Comparison of ENCODE assay signal across 20 mouse cellular contexts in genomic region chr14:121903381-121903876, GRCm38 (mm10). TPM values are rescaled to one million over a fixed set of nuclear protein-coding genes. Genes with fewer than 3 reads are reported as not detected.
DNase-seq lines count a peak whose midpoint lies in the region; ATAC-seq and TF ChIP-seq lines count a peak whose summit lies in the region.
"Had no signal": no experiment of that assay in that cellular context is flagged by ENCODE, and none has a peak within 500 bp of the region (broad histone marks: within the 10 kb centered on the region; RNA-seq: fewer than 3 reads in every experiment).

No protein-coding gene starts in this region.

- TF ChIP-seq CTCF in bone marrow, adult 2 months (IDR thresholded peaks at IDR 0.05; ENCODE audit: control insufficient read depth, insufficient read depth, low read length): no peak
- TF ChIP-seq CTCF in forebrain, postnatal 0 days (IDR thresholded peaks at IDR 0.05; ENCODE audit: low read depth): no peak

- H3K9ac ChIP-seq in forebrain, postnatal 0 days: no peak overlapping the region
- H3K9ac ChIP-seq: forebrain, embryonic 12.5 days; hindbrain, embryonic 12.5 days; limb, embryonic 15.5 days; midbrain, embryonic 12.5 days had no signal

- TF ChIP-seq POLR2A in bone marrow, adult 2 months (IDR thresholded peaks at IDR 0.05; ENCODE audit: borderline replicate concordance, control insufficient read depth, low read depth, low read length): no peak

- H3K4me1 ChIP-seq in megakaryocyte, embryonic 14.5 days: peaks cover 69% of the 10 kb centered on the region
- peaks cover 16% of the 10 kb centered on the region for H3K4me1 ChIP-seq in bone marrow, adult 2 months (ENCODE audit: control insufficient read depth, insufficient read depth, low read length)
- H3K4me1 ChIP-seq in forebrain, postnatal 0 days (ENCODE audit: insufficient read depth): no peaks in the 10 kb centered on the region
- H3K4me1 ChIP-seq: forebrain, embryonic 12.5 days; hindbrain, embryonic 12.5 days; midbrain, embryonic 12.5 days had no signal

- H3K79me2 ChIP-seq in macrophage (ENCODE audit: inconsistent target): peaks cover 63% of the 10 kb centered on the region; the same call in 1 of the 2 replicates

- peak overlapping the region; percentile 38 for H3K4me3 ChIP-seq in megakaryocyte, embryonic 14.5 days (replicated peaks)
- H3K4me3 ChIP-seq in bone marrow, adult 2 months (replicated peaks; ENCODE audit: control insufficient read depth, low read depth, low read length): no peak overlapping the region
- no peak overlapping the region for H3K4me3 ChIP-seq in macrophage (ENCODE audit: inconsistent target)
- no peak overlapping the region for H3K4me3 ChIP-seq in forebrain, postnatal 0 days (ENCODE audit: low read depth, low read length)
- H3K4me3 ChIP-seq: forebrain, embryonic 12.5 days; hindbrain, embryonic 12.5 days; limb, embryonic 15.5 days; midbrain, embryonic 12.5 days had no signal

- no peak for ATAC-seq in megakaryocyte, adult 5-6 weeks (ENCODE audit: poor library complexity, severe bottlenecking)
- no peak for ATAC-seq in forebrain, postnatal 0 days

- 22% methylated on average over 7 of the region's 7 CpGs for WGBS in bone marrow, adult 2 months
- WGBS in macrophage (ENCODE audit: missing documents): 19% methylated on average over 5 of the region's 7 CpGs
- 92% methylated on average over 7 of the region's 7 CpGs for WGBS in forebrain, postnatal 0 days

- no peak overlapping the region for H3K4me2 ChIP-seq in forebrain, postnatal 0 days (ENCODE audit: low read depth)
- H3K4me2 ChIP-seq: forebrain, embryonic 12.5 days; hindbrain, embryonic 12.5 days; limb, embryonic 15.5 days; midbrain, embryonic 12.5 days had no signal

- peak overlapping the region; percentile 16; the same call in 1 of the 2 replicates for H3K27ac ChIP-seq in bone marrow, adult 2 months (ENCODE audit: control insufficient read depth, insufficient read depth, low read depth, low read length, poor library complexity)
- 0 out of 2 replicates have a peak overlapping the region, but pooled peaks have one; percentile 2 for H3K27ac ChIP-seq in macrophage
- H3K27ac ChIP-seq in forebrain, postnatal 0 days (ENCODE audit: low read depth, low read length): no peak overlapping the region
- H3K27ac ChIP-seq: forebrain, embryonic 12.5 days; hindbrain, embryonic 12.5 days; limb, embryonic 15.5 days; midbrain, embryonic 12.5 days; stomach, postnatal 0 days had no signal

- H3K36me3 ChIP-seq in megakaryocyte, embryonic 14.5 days (replicated peaks; ENCODE audit: low read length): peaks cover 31% of the 10 kb centered on the region
- no peaks in the 10 kb centered on the region for H3K36me3 ChIP-seq in macrophage (ENCODE audit: inconsistent target)
- peaks cover 15% of the 10 kb centered on the region for H3K36me3 ChIP-seq in forebrain, postnatal 0 days (ENCODE audit: insufficient read depth)

- no peaks in the 10 kb centered on the region for H3K27me3 ChIP-seq in megakaryocyte, embryonic 14.5 days (replicated peaks)
- H3K27me3 ChIP-seq in forebrain, postnatal 0 days (ENCODE audit: insufficient read depth, low read length): no peaks in the 10 kb centered on the region
- H3K27me3 ChIP-seq: CH12.LX; forebrain, embryonic 12.5 days; hindbrain, embryonic 12.5 days; limb, embryonic 15.5 days; midbrain, embryonic 12.5 days had no signal

- no peaks in the 10 kb centered on the region for H3K9me3 ChIP-seq in megakaryocyte, embryonic 14.5 days
- no peaks in the 10 kb centered on the region for H3K9me3 ChIP-seq in forebrain, postnatal 0 days (ENCODE audit: low read length)
- H3K9me3 ChIP-seq: forebrain, embryonic 12.5 days; hindbrain, embryonic 12.5 days; limb, embryonic 15.5 days; midbrain, embryonic 12.5 days had no signal

- DNase-seq in CD4-positive helper T cell, adult 2 months (ENCODE audit: low read depth, low spot score): peak; percentile 42
- no peak for DNase-seq in adrenal gland, postnatal 4 days (ENCODE audit: low spot score in 2 of 2)
- no peak for DNase-seq in right cerebral cortex, postnatal 10 days (ENCODE audit: low spot score in 2 of 2)
- DNase-seq in forebrain, postnatal 0 days: no peak
- DNase-seq: cerebellum, adult 9-10 months; gastrocnemius, postnatal 14 days; lung, adult 2 months; right cerebral cortex, postnatal 14 days had no signal

RNA-seq across cellular contexts. Expression of gene Gpr18, which starts 12.2 kb away (rescaled TPM):
- polyA plus RNA-seq in megakaryocyte, embryonic 14.5 days (2012; ENCODE audit: insufficient read depth, low replicate concordance): 0.06 TPM in 1 of 2 replicates, not detected in the other
- 11.3 and 16.1 TPM in 2 replicates for total RNA-seq in megakaryocyte, adult 5-6 weeks (2015)
- total RNA-seq in megakaryocyte, adult 5-6 weeks (2017): 11.9 and 12.9 TPM in 2 replicates
- polyA plus RNA-seq in bone marrow, adult 2 months (2011; ENCODE audit: insufficient read depth, insufficient read length, low replicate concordance, missing spikeins): 2.8 and 3.4 TPM in 2 replicates
- 1 to 10 TPM in 6 of 26 experiments, under 1 TPM in 8, not detected in 12; 0.33 to 5.1 (median 0.94) TPM for total RNA-seq in macrophage (2018; cell fraction: chromatin; rRNA removed)
- total RNA-seq in macrophage (2018; cell fraction: cytosol; rRNA removed): 10 to 100 TPM in 1 of 26 experiments, 1 to 10 TPM in 14, under 1 TPM in 11; 0.12 to 14.1 (median 2.8) TPM
- 10 to 100 TPM in 1 of 26 experiments, 1 to 10 TPM in 14, under 1 TPM in 1, not detected in 10; 0.44 to 13.9 (median 3.5) TPM for total RNA-seq in macrophage (2018; cell fraction: nucleus; rRNA removed)
- 0.20 to 0.28 TPM (median 0.22 TPM) in 3 replicates for polyA plus RNA-seq in macrophage (2018)
- under 1 TPM in 1 of 2 experiments, not detected in 1; 0.25 TPM for total RNA-seq in adrenal gland, postnatal 4 days (2021)
- total RNA-seq in forebrain, postnatal 0 days (2014; rRNA removed): not detected in 2 replicates
- polyA plus RNA-seq in forebrain, postnatal 0 days (2015; fragmentation: Nextera tagmentation; extraction: Ambion mirVana): not detected in 2 replicates
- total RNA-seq: gastrocnemius, postnatal 14 days; layer of hippocampus, postnatal 14 days; left cerebral cortex, postnatal 14 days had no signal
- polyA plus RNA-seq: hindbrain, embryonic 12.5 days had no signal

RNA-seq across cellular contexts. Expression of gene Ubac2, which starts 25.0 kb away (rescaled TPM):
- polyA plus RNA-seq in megakaryocyte, embryonic 14.5 days (2012; ENCODE audit: insufficient read depth, low replicate concordance): 55.9 and 94.6 TPM in 2 replicates
- 34.2 and 35.6 TPM in 2 replicates for total RNA-seq in megakaryocyte, adult 5-6 weeks (2015)
- total RNA-seq in megakaryocyte, adult 5-6 weeks (2017): 19.3 and 27.3 TPM in 2 replicates
- polyA plus RNA-seq in bone marrow, adult 2 months (2011; ENCODE audit: insufficient read depth, insufficient read length, low replicate concordance, missing spikeins): 9.4 and 21.6 TPM in 2 replicates
- total RNA-seq in macrophage (2018; cell fraction: chromatin; rRNA removed): 10 to 100 TPM in 24 of 26 experiments, 1 to 10 TPM in 2; 7.3 to 30.5 (median 18.2) TPM
- total RNA-seq in macrophage (2018; cell fraction: cytosol; rRNA removed): 10 to 100 TPM; 16.4 to 36.6 (median 25.8) TPM
- total RNA-seq in macrophage (2018; cell fraction: nucleus; rRNA removed): 10 to 100 TPM; 10.4 to 35.9 (median 23.6) TPM
- 14.7 to 27.5 TPM (median 24.4 TPM) in 3 replicates for polyA plus RNA-seq in macrophage (2018)
- 10 to 100 TPM; 33.5 to 33.9 TPM for total RNA-seq in adrenal gland, postnatal 4 days (2021)
- total RNA-seq in forebrain, postnatal 0 days (2014; rRNA removed): 31.6 and 41.9 TPM in 2 replicates
- 52.6 and 55.9 TPM in 2 replicates for polyA plus RNA-seq in forebrain, postnatal 0 days (2015; fragmentation: Nextera tagmentation; extraction: Ambion mirVana)
